Mouse (Mus musculus) heart, embryonic 10.5 days (tissue): ENCODE measurements around the gene Ccnt1. TPM values are rescaled to one million over a fixed set of nuclear protein-coding genes. Genes with fewer than 3 reads are reported as not detected.
A peak's percentile ranks its signal among the peaks of the same experiment; 100 is the strongest.
"Not testable (repeated sequence)": the region's sequence is repeated elsewhere in the genome, so short reads cannot be mapped to it uniquely, and the experiment has no call there.

Experiments used
- DNase-seq: peaks from one replicate; pipeline ENCODE4 v3.0.0-alpha.2; 2017; ENCODE audit warnings: low spot score
- H3K27ac ChIP-seq: fragments of 300-500 bp; sonication (generic); 2 replicates; pipeline ENCODE4 v1.5.1; 2016; ENCODE audit warnings: mild to moderate bottlenecking
- H3K27me3 ChIP-seq: fragments of 300-500 bp; sonication (generic); 2 replicates; pipeline ENCODE4 v1.6.1; 2016; ENCODE audit warnings: mild to moderate bottlenecking; ENCODE audit not compliant: poor library complexity, insufficient read depth, severe bottlenecking
- H3K36me3 ChIP-seq: fragments of 300-500 bp; sonication (generic); 2 replicates; pipeline ENCODE4 v1.6.1; 2016; ENCODE audit warnings: mild to moderate bottlenecking, moderate library complexity
- H3K4me1 ChIP-seq: fragments of 300-500 bp; sonication (generic); 2 replicates; pipeline ENCODE4 v1.6.1; 2016; ENCODE audit warnings: mild to moderate bottlenecking
- H3K4me3 ChIP-seq: fragments of 300-500 bp; sonication (generic); 2 replicates; pipeline ENCODE4 v1.5.1; 2016; ENCODE audit warnings: mild to moderate bottlenecking, moderate library complexity
- H3K9me3 ChIP-seq: fragments of 300-500 bp; sonication (generic); 2 replicates; pipeline ENCODE4 v1.6.1; 2016; ENCODE audit warnings: mild to moderate bottlenecking, moderate library complexity
- WGBS: fragments of 180-500 bp; shearing (Covaris S2); methylation state at CpG from one replicate; pipeline ENCODE4 v1.1.7; 2016; 5-methylcytosine and 5-hydroxymethylcytosine counted together
- polyA plus RNA-seq: library from polyadenylated mRNA; unstranded; fragments of >200 nt; fragmentation: Nextera tagmentation; extraction: Ambion mirVana; gene quantifications from 2 replicates; pipeline ENCODE4 v1.2.1, GENCODE M21; 2016

The Ccnt1 gene
- polyA plus RNA-seq, 1 experiment from 2014 or later, result 53.0 TPM

- Histone ChIP-seq H3K27me3 (no peaks in the 10 kb centered on the region), H3K36me3 (peaks cover 48% of the 10 kb centered on the region), H3K4me3 (peak overlapping the region; percentile 95), H3K4me1 (peaks cover 9% of the 10 kb centered on the region), H3K27ac (peak overlapping the region; percentile 100), H3K9me3 (no peaks in the 10 kb centered on the region)
- under 1% methylated on average over 18 of the region's 18 CpGs for WGBS
- peak; percentile 75 for DNase-seq
These were observed 37.6 kb downstream of the Ccnt1 start for GRCm38 (mm10) chr15:98533035-98533531.

- 38% methylated on average over 5 of the region's 5 CpGs for WGBS
- peaks cover 53% of the 10 kb centered on the region for H3K36me3 ChIP-seq
- H3K27ac ChIP-seq, result peak overlapping the region; percentile 100; the same call in 1 of the 2 replicates
- no peaks in the 10 kb centered on the region for H3K9me3 ChIP-seq
- H3K4me1 ChIP-seq, result peaks cover 8% of the 10 kb centered on the region
- no peaks in the 10 kb centered on the region for H3K27me3 ChIP-seq
- H3K4me3 ChIP-seq, result peak overlapping the region; percentile 95
- DNase-seq, result peak; percentile 74
These were observed 38.4 kb downstream of the Ccnt1 start for GRCm38 (mm10) chr15:98532281-98532680.

GRCm38 (mm10) chr15:98528066-98528563 lies 42.6 kb downstream of the Ccnt1 start:
- no peaks in the 10 kb centered on the region for H3K9me3 ChIP-seq
- no peaks in the 10 kb centered on the region for H3K27me3 ChIP-seq
- H3K4me3 ChIP-seq, result no peak overlapping the region
- peaks cover 6% of the 10 kb centered on the region for H3K4me1 ChIP-seq
- no peak for DNase-seq
- H3K36me3 ChIP-seq, result peaks cover 94% of the 10 kb centered on the region
- WGBS, result 80% methylated on average over 5 of the region's 5 CpGs
- H3K27ac ChIP-seq, result no peak overlapping the region

- Histone ChIP-seq H3K4me3 (no peak overlapping the region), H3K9me3 (no peaks in the 10 kb centered on the region), H3K27me3 (no peaks in the 10 kb centered on the region), H3K4me1 (peaks cover 2% of the 10 kb centered on the region), H3K36me3 (peaks cover 98% of the 10 kb centered on the region), H3K27ac (no peak overlapping the region)
- 93% methylated on average over 5 of the region's 5 CpGs for WGBS
- DNase-seq, result no peak
These were observed 43.5 kb downstream of the Ccnt1 start for GRCm38 (mm10) chr15:98527056-98527771.

GRCm38 (mm10) chr15:98526057-98526456 lies 44.7 kb downstream of the Ccnt1 start:
- H3K27ac ChIP-seq, result no peak overlapping the region
- H3K9me3 ChIP-seq, result no peaks in the 10 kb centered on the region
- peaks cover 98% of the 10 kb centered on the region for H3K36me3 ChIP-seq
- DNase-seq, result no peak
- no peak overlapping the region for H3K4me3 ChIP-seq
- WGBS, result 73% methylated on average over 5 of the region's 5 CpGs
- H3K4me1 ChIP-seq, result no peaks in the 10 kb centered on the region
- H3K27me3 ChIP-seq, result no peaks in the 10 kb centered on the region

- Histone ChIP-seq H3K27me3 (no peaks in the 10 kb centered on the region), H3K4me1 (no peaks in the 10 kb centered on the region), H3K9me3 (no peaks in the 10 kb centered on the region), H3K36me3 (peaks cover 83% of the 10 kb centered on the region), H3K27ac (no peak overlapping the region), H3K4me3 (no peak overlapping the region)
- 96% methylated on average over 3 of the region's 3 CpGs for WGBS
- DNase-seq, result no peak
These were observed 49.5 kb downstream of the Ccnt1 start for GRCm38 (mm10) chr15:98521245-98521644.

- H3K9me3 ChIP-seq, result no peaks in the 10 kb centered on the region
- H3K4me1 ChIP-seq, result peaks cover 7% of the 10 kb centered on the region
- H3K27me3 ChIP-seq, result no peaks in the 10 kb centered on the region
- no peak overlapping the region for H3K27ac ChIP-seq
- H3K36me3 ChIP-seq, result peaks cover 48% of the 10 kb centered on the region
- peak; percentile 80 for DNase-seq
- WGBS, result 71% methylated on average over 16 of the region's 16 CpGs
- no peak overlapping the region for H3K4me3 ChIP-seq
These were observed 53.1 kb downstream of the Ccnt1 start for GRCm38 (mm10) chr15:98517380-98518355.

GRCm38 (mm10) chr15:98514845-98515244 lies 55.9 kb downstream of the Ccnt1 start:
- not testable (repeated sequence) for H3K27ac ChIP-seq, DNase-seq, H3K9me3 ChIP-seq, H3K27me3 ChIP-seq, H3K4me3 ChIP-seq
- Histone ChIP-seq H3K36me3 (peaks cover 19% of the 10 kb centered on the region), H3K4me1 (peaks cover 18% of the 10 kb centered on the region)
- 49% methylated on average over 2 of the region's 2 CpGs for WGBS

GRCm38 (mm10) chr15:98514146-98514545 lies 56.6 kb downstream of the Ccnt1 start:
- 82% methylated on average over 8 of the region's 8 CpGs for WGBS

GRCm38 (mm10) chr15:98513676-98514075 lies 57.0 kb downstream of the Ccnt1 start:
- not testable (repeated sequence) for H3K27ac ChIP-seq, H3K4me3 ChIP-seq, H3K27me3 ChIP-seq, H3K9me3 ChIP-seq, DNase-seq
- Histone ChIP-seq H3K4me1 (peaks cover 18% of the 10 kb centered on the region), H3K36me3 (peaks cover 14% of the 10 kb centered on the region)
- WGBS, result 65% methylated on average over 3 of the region's 3 CpGs

More at GRCm38 (mm10) chr15:98514146-98514545, 56.6 kb downstream of the Ccnt1 start:
- Histone ChIP-seq H3K27me3 (no peaks in the 10 kb centered on the region), H3K36me3 (peaks cover 14% of the 10 kb centered on the region), H3K27ac (no peak overlapping the region), H3K4me1 (peaks cover 18% of the 10 kb centered on the region), H3K4me3 (no peak overlapping the region), H3K9me3 (no peaks in the 10 kb centered on the region)
- DNase-seq, result no peak

- Histone ChIP-seq H3K4me3 (no peak overlapping the region), H3K27me3 (no peaks in the 10 kb centered on the region), H3K36me3 (peaks cover 6% of the 10 kb centered on the region), H3K9me3 (no peaks in the 10 kb centered on the region), H3K27ac (no peak overlapping the region), H3K4me1 (peaks cover 18% of the 10 kb centered on the region)
- WGBS, result 45% methylated on average over 17 of the region's 17 CpGs
- DNase-seq, result no peak
These were observed 57.9 kb downstream of the Ccnt1 start for GRCm38 (mm10) chr15:98512799-98513321.

GRCm38 (mm10) chr15:98512232-98512631 lies 58.5 kb downstream of the Ccnt1 start:
- H3K27ac ChIP-seq, result no peak overlapping the region
- H3K27me3 ChIP-seq, result no peaks in the 10 kb centered on the region
- 0 out of 2 replicates have a peak, but pooled peaks cover 3% of the 10 kb centered on the region for H3K36me3 ChIP-seq
- no peak for DNase-seq
- no peaks in the 10 kb centered on the region for H3K9me3 ChIP-seq
- H3K4me1 ChIP-seq, result peaks cover 18% of the 10 kb centered on the region
- no peak overlapping the region for H3K4me3 ChIP-seq
- WGBS, result 38% methylated on average over 8 of the region's 8 CpGs
